Mouse (Mus musculus) megakaryocyte, embryonic 14.5 days (primary cell): ENCODE data around the gene Hamp. TPM values are rescaled to one million over a fixed set of nuclear protein-coding genes. Genes with fewer than 3 reads are reported as not detected.
A peak's percentile ranks its signal among the peaks of the same experiment; 100 is the strongest.
"Not testable (repeated sequence)": the region's sequence is repeated elsewhere in the genome, so short reads cannot be mapped to it uniquely, and the experiment has no call there.

Source experiments
- H3K27me3 ChIP-seq: replicated peaks from 2 replicates; pipeline ENCODE3; 2012; ENCODE audit warnings: inconsistent platforms
- H3K36me3 ChIP-seq: replicated peaks from 2 replicates; pipeline ENCODE3; 2012; ENCODE audit warnings: low read length, inconsistent platforms, mixed read lengths
- H3K4me1 ChIP-seq: 2 replicates; pipeline ENCODE4 v1.6.1; 2012; ENCODE audit warnings: inconsistent platforms
- H3K4me3 ChIP-seq: replicated peaks from 2 replicates; pipeline ENCODE3; 2012; ENCODE audit warnings: moderate library complexity, mild to moderate bottlenecking, inconsistent platforms
- H3K9me3 ChIP-seq: 2 replicates; pipeline ENCODE4 v1.6.1; 2012; ENCODE audit warnings: inconsistent platforms
- FLI1 ChIP-seq: IDR thresholded peaks from 2 replicates; pipeline ENCODE4 v1.6.1; 2012; ENCODE audit warnings: low read length, inconsistent platforms, mixed read lengths
- GATA1 ChIP-seq: IDR thresholded peaks from 3 replicates; pipeline ENCODE4 v1.6.1; 2012; ENCODE audit warnings: mixed read lengths, low read length, inconsistent platforms, borderline replicate concordance
- polyA plus RNA-seq: library from polyadenylated mRNA; stranded (reverse); fragments of >175 nt; gene quantifications from 2 replicates; pipeline ENCODE4 v1.2.3, GENCODE M21; 2012; ENCODE audit warnings: low replicate concordance; ENCODE audit not compliant: insufficient read depth

Gene Hamp
- polyA plus RNA-seq, 1 experiment = not detected

- peak within 1 kb of the TSS; percentile 98 for H3K4me3 ChIP-seq
- TF ChIP-seq GATA1 (no peak), FLI1 (no peak)
- no peaks in the 10 kb centered on the region for H3K9me3 ChIP-seq
- H3K36me3 ChIP-seq = peaks cover 56% of the 10 kb centered on the region
- H3K27me3 ChIP-seq = no peaks in the 10 kb centered on the region
- H3K4me1 ChIP-seq = peaks cover 68% of the 10 kb centered on the region
These were observed 13.0 kb upstream of the Hamp start, which contains the start of gene Usf2 for GRCm38 (mm10) chr7:30956756-30957366. TSS of gene Usf2 (minus strand) at chr7:30956803.

- TF ChIP-seq FLI1 = no peak
- TF ChIP-seq GATA1 = no peak
These were observed 12.5 kb upstream of the Hamp start for GRCm38 (mm10) chr7:30956357-30956751.

GRCm38 (mm10) chr7:30955584-30956356 is 11.9 kb upstream of the Hamp start:
- H3K4me3 ChIP-seq = peak overlapping the region; percentile 98
- TF ChIP-seq FLI1 (no peak), GATA1 (no peak)
- H3K9me3 ChIP-seq = no peaks in the 10 kb centered on the region
- no peaks in the 10 kb centered on the region for H3K27me3 ChIP-seq
- H3K36me3 ChIP-seq = peaks cover 66% of the 10 kb centered on the region
- peaks cover 62% of the 10 kb centered on the region for H3K4me1 ChIP-seq

More at GRCm38 (mm10) chr7:30956357-30956751, 12.5 kb upstream of the Hamp start:
- peak overlapping the region; percentile 98 for H3K4me3 ChIP-seq
- H3K9me3 ChIP-seq = no peaks in the 10 kb centered on the region
- no peaks in the 10 kb centered on the region for H3K27me3 ChIP-seq
- H3K4me1 ChIP-seq = peaks cover 67% of the 10 kb centered on the region
- H3K36me3 ChIP-seq = peaks cover 61% of the 10 kb centered on the region

DNA sequence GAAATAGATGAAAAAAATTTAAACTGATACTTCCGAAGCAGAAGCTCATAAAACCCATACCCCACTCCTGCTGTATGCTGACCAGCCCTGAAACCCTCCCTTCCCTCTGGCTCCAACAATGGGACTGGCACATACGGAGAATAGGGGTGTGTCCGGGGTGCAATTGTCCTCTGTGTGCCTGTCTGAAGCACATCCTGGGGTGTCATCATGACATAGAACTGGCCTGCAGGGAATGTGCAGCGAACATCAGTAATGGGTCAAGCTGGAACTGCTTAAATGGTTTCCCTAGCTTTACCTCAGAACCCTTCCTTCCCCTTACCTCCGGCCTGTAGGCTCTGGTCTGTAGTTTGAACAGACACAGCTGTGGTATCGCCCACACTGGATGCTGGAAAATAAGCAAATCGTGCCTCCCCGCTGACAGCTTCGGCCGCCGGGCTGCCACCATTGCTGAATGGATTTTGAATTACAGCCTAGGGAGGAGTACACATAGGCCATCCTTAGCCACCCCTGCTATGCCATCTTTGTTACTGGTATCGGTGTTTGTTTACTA is 11.2 kb upstream of the Hamp start:
- Histone ChIP-seq H3K27me3 (no peaks in the 10 kb centered on the region), H3K9me3 (no peaks in the 10 kb centered on the region), H3K36me3 (peaks cover 74% of the 10 kb centered on the region), H3K4me3 (peak overlapping the region; percentile 98), H3K4me1 (peaks cover 58% of the 10 kb centered on the region)
- TF ChIP-seq GATA1 = no peak
- TF ChIP-seq FLI1 = no peak

DNA sequence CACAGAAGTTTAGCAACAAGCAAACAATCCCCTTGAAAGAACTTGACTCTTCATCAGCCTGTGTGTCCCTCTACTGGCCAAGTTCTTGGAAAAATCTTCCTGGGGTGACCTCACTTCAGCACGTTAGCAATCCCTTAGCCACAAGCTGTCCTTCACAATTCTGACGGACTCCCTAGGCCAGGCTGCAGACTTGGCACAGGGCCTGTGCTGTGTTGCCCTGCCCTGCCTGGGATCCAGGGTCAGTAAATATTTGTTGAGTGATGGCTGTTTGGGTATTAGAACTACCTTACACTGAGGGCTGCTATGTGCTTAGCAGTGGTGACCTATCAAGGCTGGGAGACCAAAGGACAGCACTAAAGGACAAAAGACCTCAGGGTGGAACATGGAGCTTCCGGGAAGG is 10.2 kb upstream of the Hamp start:
- H3K36me3 ChIP-seq = peaks cover 76% of the 10 kb centered on the region
- H3K27me3 ChIP-seq = no peaks in the 10 kb centered on the region
- H3K4me3 ChIP-seq = peak overlapping the region; percentile 60
- H3K9me3 ChIP-seq = no peaks in the 10 kb centered on the region
- TF ChIP-seq FLI1 = no peak
- TF ChIP-seq GATA1 = no peak
- H3K4me1 ChIP-seq = peaks cover 49% of the 10 kb centered on the region

GRCm38 (mm10) chr7:30953459-30953858 is 9.6 kb upstream of the Hamp start:
- H3K36me3 ChIP-seq = peaks cover 74% of the 10 kb centered on the region
- TF ChIP-seq GATA1 (no peak), FLI1 (no peak)
- H3K4me3 ChIP-seq = no peak overlapping the region
- H3K4me1 ChIP-seq = peaks cover 43% of the 10 kb centered on the region
- H3K27me3 ChIP-seq = no peaks in the 10 kb centered on the region
- H3K9me3 ChIP-seq = no peaks in the 10 kb centered on the region

GRCm38 (mm10) chr7:30952441-30953265 is 8.8 kb upstream of the Hamp start:
- Histone ChIP-seq H3K4me3 (no peak overlapping the region), H3K36me3 (peaks cover 72% of the 10 kb centered on the region), H3K27me3 (no peaks in the 10 kb centered on the region), H3K4me1 (peaks cover 35% of the 10 kb centered on the region), H3K9me3 (no peaks in the 10 kb centered on the region)
- TF ChIP-seq FLI1 = no peak
- TF ChIP-seq GATA1 = no peak

DNA sequence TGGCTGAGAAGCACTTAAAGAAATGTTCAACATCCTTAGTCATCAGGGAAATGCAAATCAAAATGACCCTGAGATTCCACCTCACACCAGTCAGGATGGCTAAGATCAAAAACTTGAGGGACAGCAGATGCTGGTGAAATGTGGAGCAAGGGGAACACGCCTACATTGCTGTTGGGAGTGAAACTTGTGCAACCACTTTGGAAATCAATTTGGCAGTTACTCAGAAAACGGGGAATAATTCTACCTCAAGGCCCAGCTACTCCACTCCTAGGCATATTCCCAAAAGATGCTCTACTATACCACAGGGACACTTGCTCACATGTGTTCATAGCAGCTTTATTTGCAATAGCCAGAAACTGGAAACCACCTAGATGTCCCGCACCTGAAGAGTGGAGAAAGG is 6.1 kb upstream of the Hamp start:
- not testable (repeated sequence) for H3K4me3 ChIP-seq, H3K9me3 ChIP-seq, H3K27me3 ChIP-seq
- H3K36me3 ChIP-seq = peaks cover 81% of the 10 kb centered on the region
- peaks cover 25% of the 10 kb centered on the region for H3K4me1 ChIP-seq

GRCm38 (mm10) chr7:30945876-30946275 is 2.0 kb upstream of the Hamp start:
- TF ChIP-seq FLI1 = no peak
- TF ChIP-seq GATA1 = no peak

DNA sequence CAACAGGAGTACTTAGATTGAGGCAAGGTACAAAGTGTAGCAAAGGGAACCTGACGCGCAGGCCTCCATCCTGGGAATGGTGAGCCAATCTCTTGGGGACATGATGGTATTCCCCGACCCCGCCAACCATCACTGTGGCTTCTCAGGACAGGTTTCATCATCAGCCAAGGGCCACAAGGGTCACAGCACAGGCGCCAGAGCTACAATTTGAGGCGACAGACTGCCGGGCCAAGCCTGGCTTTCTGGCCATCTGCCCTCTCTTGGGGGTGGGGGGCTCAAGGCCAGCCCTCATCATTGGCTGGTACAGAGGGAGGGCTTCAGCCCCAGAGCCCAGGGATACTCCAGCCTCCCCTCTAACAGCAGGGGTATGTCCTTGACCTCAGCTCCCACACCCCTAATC is 1.6 kb upstream of the Hamp start:
- H3K27me3 ChIP-seq, H3K4me3 ChIP-seq, H3K9me3 ChIP-seq: not testable (repeated sequence)
- Histone ChIP-seq H3K4me1 (peaks cover 12% of the 10 kb centered on the region; the same call in 1 of the 2 replicates), H3K36me3 (peaks cover 38% of the 10 kb centered on the region)

More at GRCm38 (mm10) chr7:30945876-30946275, 2.0 kb upstream of the Hamp start:
- no peaks in the 10 kb centered on the region for H3K9me3 ChIP-seq
- H3K36me3 ChIP-seq = peaks cover 42% of the 10 kb centered on the region
- H3K27me3 ChIP-seq = no peaks in the 10 kb centered on the region
- no peak overlapping the region for H3K4me3 ChIP-seq
- H3K4me1 ChIP-seq = peaks cover 12% of the 10 kb centered on the region; the same call in 1 of the 2 replicates

DNA sequence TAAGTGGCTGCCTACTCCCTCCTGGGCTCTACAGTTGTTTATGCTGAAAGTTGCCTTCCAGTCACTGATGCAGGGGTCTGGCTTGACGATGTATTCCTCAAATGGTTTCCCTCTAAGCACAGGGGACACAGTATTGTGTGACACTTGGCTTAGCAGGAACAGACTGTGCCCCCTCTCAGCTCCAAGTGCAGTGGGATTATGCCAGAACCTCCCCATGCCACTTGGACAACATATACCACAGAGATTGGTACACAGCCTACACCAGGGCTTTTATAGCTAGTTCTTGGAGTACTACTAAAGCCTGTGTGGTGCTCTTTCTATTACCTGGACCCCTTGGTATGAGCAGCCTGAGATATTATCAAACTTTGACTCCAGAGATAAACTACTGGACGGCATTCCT is 874 bp upstream of the Hamp start:
- not testable (repeated sequence) for H3K4me3 ChIP-seq, H3K9me3 ChIP-seq

DNA sequence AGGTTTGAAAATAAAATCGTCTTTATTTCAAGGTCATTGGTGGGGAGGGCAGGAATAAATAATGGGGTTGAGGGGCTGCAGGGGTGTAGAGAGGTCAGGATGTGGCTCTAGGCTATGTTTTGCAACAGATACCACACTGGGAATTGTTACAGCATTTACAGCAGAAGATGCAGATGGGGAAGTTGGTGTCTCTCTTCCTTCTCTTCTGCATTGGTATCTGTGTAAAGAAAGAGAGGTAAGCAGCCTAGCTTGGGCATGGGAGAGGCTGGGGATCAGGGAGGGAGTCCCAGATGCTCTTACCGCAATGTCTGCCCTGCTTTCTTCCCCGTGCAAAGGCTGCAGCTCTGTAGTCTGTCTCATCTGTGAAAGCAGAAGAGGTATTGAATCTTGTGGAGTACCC is 1.5 kb downstream of the Hamp start:
- not testable (repeated sequence) for H3K27me3 ChIP-seq, H3K4me3 ChIP-seq, H3K9me3 ChIP-seq
- Histone ChIP-seq H3K36me3 (peaks cover 13% of the 10 kb centered on the region), H3K4me1 (peaks cover 12% of the 10 kb centered on the region; the same call in 1 of the 2 replicates)

More for the DNA sequence above, 874 bp upstream of the Hamp start:
- H3K4me1 ChIP-seq = peaks cover 12% of the 10 kb centered on the region; the same call in 1 of the 2 replicates
- not testable (repeated sequence) for H3K27me3 ChIP-seq
- peaks cover 30% of the 10 kb centered on the region for H3K36me3 ChIP-seq

- not testable (repeated sequence) for H3K4me3 ChIP-seq, H3K27me3 ChIP-seq, H3K36me3 ChIP-seq, H3K9me3 ChIP-seq
- H3K4me1 ChIP-seq = peaks cover 12% of the 10 kb centered on the region; the same call in 1 of the 2 replicates
These were observed 3.8 kb downstream of the Hamp start for GRCm38 (mm10) chr7:30940070-30940469.
